Mouse (Mus musculus) CH12.LX (cell line): ENCODE results near the gene Gm44965.

Source experiments
- ELF1 ChIP-seq: IDR thresholded peaks from 2 replicates; pipeline ENCODE4 v1.6.1; 2014; ENCODE audit warnings: low read depth, mild to moderate bottlenecking, inconsistent platforms, low read length, improper control_type of control experiment
- HCFC1 ChIP-seq: IDR thresholded peaks from 2 replicates; pipeline ENCODE4 v1.6.1; 2012; ENCODE audit warnings: low read depth, mild to moderate bottlenecking, inconsistent platforms, low read length, improper control_type of control experiment
- MEF2A ChIP-seq: IDR thresholded peaks from 2 replicates; pipeline ENCODE4 v1.6.1; 2014; ENCODE audit warnings: low read depth, mild to moderate bottlenecking, inconsistent platforms, low read length, improper control_type of control experiment, borderline replicate concordance
- MXI1 ChIP-seq: IDR thresholded peaks from 2 replicates; pipeline ENCODE4 v1.6.1; 2011; ENCODE audit warnings: mild to moderate bottlenecking, low read depth, low read length, improper control_type of control experiment
- TBP ChIP-seq: conservative IDR thresholded peaks from 2 replicates; pipeline ENCODE4 v1.6.1; 2011; ENCODE audit warnings: low read depth, low read length, improper control_type of control experiment
- ZC3H11A ChIP-seq: IDR thresholded peaks from 2 replicates; pipeline ENCODE4 v1.6.1; 2012; ENCODE audit warnings: low read depth, mild to moderate bottlenecking, inconsistent platforms, low read length, improper control_type of control experiment

DNA sequence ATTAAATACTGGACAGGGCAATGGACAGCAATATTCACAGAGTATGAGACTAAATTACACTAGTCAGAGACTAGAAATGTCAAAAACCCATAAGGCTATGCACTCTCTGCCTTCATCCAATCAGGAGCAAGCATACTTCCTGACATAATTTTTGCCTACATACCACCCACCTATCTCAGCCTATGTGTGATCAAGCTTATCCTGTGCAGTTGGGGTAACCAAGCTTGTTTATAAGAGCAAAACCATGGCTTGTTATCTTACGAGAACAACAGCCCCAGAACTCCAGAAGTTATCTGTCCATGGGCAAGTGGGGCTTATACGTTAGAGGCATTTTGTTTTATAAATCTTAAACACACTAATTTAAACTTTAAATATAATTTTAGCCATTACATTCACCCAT lies 41.4 kb downstream of the Gm44965 start:
- TF ChIP-seq ELF1 = no peak
- TF ChIP-seq MXI1 = no peak
- no peak for TF ChIP-seq HCFC1
- TF ChIP-seq ZC3H11A = no peak
- no peak for TF ChIP-seq MEF2A
- TF ChIP-seq TBP = no peak
